Mouse (Mus musculus) cortical plate, adult 2 months (tissue): ENCODE data around the gene Adgrf5. TPM values are rescaled to one million over a fixed set of nuclear protein-coding genes. Genes with fewer than 3 reads are reported as not detected.
"Not testable (repeated sequence)": the region's sequence is repeated elsewhere in the genome, so short reads cannot be mapped to it uniquely, and the experiment has no call there.

Experiments
- H3K27ac ChIP-seq: fragments of 200-500 bp; 2 replicates; pipeline ENCODE4 v1.5.1; 2012; ENCODE audit warnings: low read length, control low read depth, inconsistent platforms; ENCODE audit not compliant: insufficient read depth
- H3K4me1 ChIP-seq: fragments of 200-500 bp; 2 replicates; pipeline ENCODE4 v1.6.1; 2011; ENCODE audit warnings: low read length; ENCODE audit not compliant: control insufficient read depth, insufficient read depth
- H3K4me3 ChIP-seq: fragments of 200-500 bp; 2 replicates; pipeline ENCODE4 v1.5.1; 2011; ENCODE audit warnings: mild to moderate bottlenecking, low read length, control low read depth; ENCODE audit not compliant: insufficient read depth
- CTCF ChIP-seq: fragments of 200-500 bp; IDR thresholded peaks from 2 replicates; pipeline ENCODE4 v1.5.1; 2011; ENCODE audit warnings: mild to moderate bottlenecking, control low read depth, low read length; ENCODE audit not compliant: insufficient read depth; ENCODE audit errors: extremely low read depth
- POLR2A ChIP-seq: fragments of 200-500 bp; IDR thresholded peaks from 2 replicates; pipeline ENCODE4 v1.6.1; 2011; ENCODE audit warnings: mild to moderate bottlenecking, low read length, control low read depth; ENCODE audit not compliant: insufficient read depth; ENCODE audit errors: extremely low read depth
- polyA plus RNA-seq: library from polyadenylated mRNA; depleted of rRNA; stranded (reverse); fragments of >200 nt; gene quantifications from 2 replicates; pipeline ENCODE4 v1.2.3, GENCODE M21; 2012

The Adgrf5 gene
- polyA plus RNA-seq, 1 experiment, result 23.9 TPM

DNA sequence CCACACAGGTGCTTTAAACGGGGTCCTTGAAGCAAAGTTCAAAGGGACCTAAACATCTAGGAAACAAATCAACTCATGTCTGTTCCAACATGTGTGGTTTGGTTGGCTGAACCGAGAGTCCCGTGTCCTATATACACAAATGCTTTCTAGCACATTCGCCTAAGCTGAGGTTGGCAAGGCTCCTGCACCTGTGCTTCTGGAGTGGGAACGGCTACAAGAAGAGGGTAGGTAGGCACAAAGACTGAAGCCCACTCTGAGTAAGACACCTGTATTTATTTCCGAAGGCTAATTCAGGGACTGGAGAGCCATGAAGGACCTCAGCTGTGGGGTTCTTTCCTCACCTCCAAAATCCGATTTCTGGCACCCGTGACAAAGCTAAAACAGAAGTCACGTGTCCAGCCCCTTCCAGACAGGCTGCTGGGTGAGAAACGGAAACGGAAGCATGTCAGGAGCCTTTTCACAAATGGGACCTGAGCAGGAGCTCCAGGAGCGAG is 99.5 kb downstream of the Adgrf5 start:
- H3K4me3 ChIP-seq, result no peak overlapping the region
- TF ChIP-seq CTCF (no peak), POLR2A (no peak)

DNA sequence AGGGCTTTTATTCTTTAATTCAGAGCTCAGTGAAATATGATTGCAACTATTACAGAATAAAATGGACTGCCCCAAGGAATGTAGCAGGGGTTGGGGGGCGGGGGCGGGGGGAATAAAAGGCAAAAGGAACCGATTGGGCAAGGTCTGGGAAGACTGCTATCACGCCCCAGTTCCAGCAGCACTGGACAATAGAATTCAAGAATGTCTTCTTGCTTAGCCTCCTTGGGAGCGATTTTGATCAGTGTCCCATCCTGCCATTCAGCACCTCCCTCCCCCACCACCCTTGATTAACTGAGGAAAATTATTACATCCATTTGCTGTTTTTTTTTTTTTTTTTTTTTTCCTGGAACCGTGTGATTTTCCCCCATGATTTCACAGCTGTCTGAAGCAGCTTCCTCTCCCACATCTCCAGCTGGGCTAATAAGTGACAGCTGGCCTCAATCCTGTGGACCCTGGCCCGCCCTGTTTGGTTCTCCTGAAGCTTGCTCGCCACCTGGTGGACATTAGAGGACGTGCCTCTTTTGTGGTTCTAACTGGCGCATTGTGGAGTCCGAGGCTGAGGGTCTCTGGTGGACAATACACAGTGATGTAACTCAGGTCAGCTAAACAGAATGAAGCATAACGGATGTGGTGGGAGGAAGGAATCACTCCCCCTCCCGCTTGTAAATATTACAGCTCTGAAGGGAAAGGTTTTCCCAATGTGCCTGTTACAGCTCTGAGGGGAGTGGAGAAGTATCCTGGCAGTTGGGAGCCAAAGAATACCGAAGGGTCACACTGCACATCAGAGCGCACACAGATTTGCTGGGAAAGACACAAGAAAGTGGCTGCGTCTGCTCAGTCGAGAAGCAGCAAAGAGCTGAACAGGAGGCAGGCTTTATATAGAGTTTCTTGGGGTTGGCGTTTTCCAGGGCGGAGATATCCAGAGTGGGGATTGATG is 100.3 kb downstream of the Adgrf5 start:
- Histone ChIP-seq H3K4me1 (no peaks in the 10 kb centered on the region), H3K4me3 (no peak overlapping the region), H3K27ac (no peak overlapping the region)
- TF ChIP-seq CTCF (peak; percentile 82), POLR2A (no peak)

More for the DNA sequence above, 99.5 kb downstream of the Adgrf5 start:
- Histone ChIP-seq H3K4me1 (no peaks in the 10 kb centered on the region), H3K27ac (no peak overlapping the region)

DNA sequence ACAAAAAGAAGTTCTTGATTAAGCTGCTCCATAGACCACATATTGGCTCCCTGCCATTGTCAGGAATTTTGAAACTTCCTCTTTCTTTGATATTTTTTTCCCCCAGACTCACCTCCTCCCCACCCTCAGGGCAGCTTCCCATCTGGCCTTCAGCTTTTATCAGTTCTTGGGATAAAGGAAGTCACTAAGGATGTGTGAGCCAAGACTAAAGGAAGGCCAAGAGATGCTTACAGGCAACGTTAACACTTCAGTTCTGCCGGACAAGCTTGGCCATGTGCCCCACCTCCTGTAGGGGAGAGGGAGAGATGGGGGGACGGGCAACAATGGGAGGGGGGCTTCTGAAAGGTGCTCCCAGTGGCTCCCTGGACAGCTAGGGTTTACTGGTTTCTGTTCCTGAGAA is 109.8 kb downstream of the Adgrf5 start:
- TF ChIP-seq POLR2A, result no peak
- TF ChIP-seq CTCF, result no peak
- Histone ChIP-seq H3K4me1 (no peaks in the 10 kb centered on the region), H3K27ac (no peak overlapping the region), H3K4me3 (no peak overlapping the region)

GRCm38 (mm10) chr17:43472558-43472957 is 112.3 kb downstream of the Adgrf5 start:
- Histone ChIP-seq H3K4me1 (no peaks in the 10 kb centered on the region), H3K4me3 (no peak overlapping the region), H3K27ac (no peak overlapping the region)
- TF ChIP-seq CTCF (no peak), POLR2A (no peak)

DNA sequence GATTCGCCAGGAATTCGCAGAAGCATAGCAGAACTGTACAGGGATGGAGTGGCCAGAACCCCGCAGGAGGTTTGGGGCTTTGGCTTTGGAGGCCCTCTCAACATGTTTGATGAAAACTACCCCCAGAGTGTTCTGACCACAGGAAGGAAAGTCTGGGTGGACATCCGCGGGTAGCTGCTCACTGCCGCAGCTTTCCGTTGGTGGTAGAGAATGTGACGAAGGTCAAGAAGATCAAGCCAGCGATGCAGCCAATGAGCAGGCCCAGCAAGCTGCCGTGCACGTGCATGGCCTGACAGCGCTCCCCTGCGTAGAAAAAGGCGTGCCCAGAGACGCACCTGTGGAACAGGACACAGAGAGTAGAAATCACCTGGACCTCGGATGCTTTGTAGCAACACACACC is 114.5 kb downstream of the Adgrf5 start:
- Histone ChIP-seq H3K27ac (no peak overlapping the region), H3K4me3 (no peak overlapping the region), H3K4me1 (no peaks in the 10 kb centered on the region)
- no peak for TF ChIP-seq CTCF
- no peak for TF ChIP-seq POLR2A

DNA sequence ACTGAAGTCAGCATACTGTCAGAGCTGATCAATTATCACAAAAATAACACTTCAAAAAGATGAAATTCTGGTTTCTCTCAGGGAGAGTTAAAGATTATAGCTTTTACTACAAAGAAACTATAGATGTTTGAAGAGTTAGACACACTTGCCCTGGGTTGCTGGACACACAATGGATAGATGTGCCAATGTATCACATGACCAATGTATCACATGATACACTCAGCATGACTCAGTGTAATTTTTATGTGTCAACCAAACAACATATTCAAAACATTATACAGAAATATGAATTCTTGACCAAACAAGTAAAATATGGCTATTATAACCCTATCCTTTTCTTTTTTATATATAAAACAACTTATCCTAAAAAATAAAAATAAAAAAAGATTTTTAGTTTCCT is 117.4 kb downstream of the Adgrf5 start:
- no peaks in the 10 kb centered on the region for H3K4me1 ChIP-seq
- no peak for TF ChIP-seq POLR2A
- no peak for TF ChIP-seq CTCF
- no peak overlapping the region for H3K4me3 ChIP-seq
- H3K27ac ChIP-seq, result no peak overlapping the region

DNA sequence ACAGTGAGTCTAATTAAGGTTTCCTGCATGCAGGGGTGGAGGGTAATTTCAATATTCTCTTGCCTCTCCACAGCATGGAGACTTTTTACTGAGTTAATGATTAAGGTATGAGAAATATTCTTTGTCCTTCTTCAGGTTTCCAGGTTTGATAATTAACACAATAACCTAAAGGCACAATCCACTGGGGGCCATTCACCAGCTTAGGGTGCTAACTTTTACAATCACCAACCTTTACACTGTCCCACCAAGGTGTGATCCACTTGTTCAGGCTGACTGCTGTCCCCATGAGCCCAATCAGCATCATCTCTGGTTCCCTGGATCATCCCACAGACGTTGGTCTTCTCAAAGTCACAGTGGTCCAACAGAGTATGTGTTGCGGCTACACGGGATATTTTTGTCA is 125.7 kb downstream of the Adgrf5 start:
- H3K27ac ChIP-seq, result no peak overlapping the region
- no peaks in the 10 kb centered on the region for H3K4me1 ChIP-seq
- no peak overlapping the region for H3K4me3 ChIP-seq
- TF ChIP-seq POLR2A (no peak), CTCF (no peak)

DNA sequence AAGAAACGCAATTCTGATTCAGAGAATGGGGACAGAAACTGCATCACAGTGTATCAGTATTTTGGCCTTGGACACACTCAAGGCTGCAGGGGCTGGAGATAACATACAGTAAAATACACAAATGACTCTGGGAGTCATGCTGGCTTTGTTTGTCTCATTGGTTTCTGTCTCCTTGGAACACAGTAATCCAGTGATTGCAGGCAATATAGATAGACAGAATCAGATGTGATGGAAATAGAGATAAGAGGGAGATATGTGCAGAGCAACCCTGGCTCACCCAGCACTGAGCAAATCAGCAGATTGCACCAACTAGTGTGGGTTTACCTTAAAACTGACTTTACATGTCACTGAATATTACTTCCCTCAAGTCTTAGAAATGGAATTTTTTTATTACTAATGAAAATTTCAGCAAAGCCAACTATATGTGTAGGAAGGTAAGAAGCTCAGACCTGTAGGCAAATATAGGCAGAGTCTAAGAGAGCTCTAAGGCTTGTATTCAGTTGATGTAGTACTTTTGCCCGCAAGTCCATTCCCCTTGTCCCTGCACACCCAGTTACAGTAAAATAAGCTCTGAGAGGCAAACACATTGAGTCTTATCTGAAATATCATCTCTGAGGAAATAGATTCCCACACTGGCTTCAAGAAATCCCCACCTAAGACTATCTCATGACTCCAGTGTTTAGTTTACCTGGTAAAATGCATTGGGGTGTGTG is 128.3 kb downstream of the Adgrf5 start:
- H3K27ac ChIP-seq, result no peak overlapping the region
- TF ChIP-seq CTCF, result no peak
- no peak for TF ChIP-seq POLR2A
- no peak overlapping the region for H3K4me3 ChIP-seq
- no peaks in the 10 kb centered on the region for H3K4me1 ChIP-seq

- H3K4me1 ChIP-seq, H3K27ac ChIP-seq, H3K4me3 ChIP-seq: not testable (repeated sequence)
These were observed 130.1 kb downstream of the Adgrf5 start for GRCm38 (mm10) chr17:43490371-43490770.

- no peak overlapping the region for H3K4me3 ChIP-seq
- H3K4me1 ChIP-seq, result no peaks in the 10 kb centered on the region
- no peak overlapping the region for H3K27ac ChIP-seq
- TF ChIP-seq CTCF (no peak), POLR2A (no peak)
These were observed 135.3 kb downstream of the Adgrf5 start for GRCm38 (mm10) chr17:43495502-43495901.
